Mouse (Mus musculus) hindbrain, embryonic 15.5 days (tissue): ENCODE measurements around the gene Unc13d. TPM values are rescaled to one million over a fixed set of nuclear protein-coding genes. Genes with fewer than 3 reads are reported as not detected.
"Not testable (repeated sequence)": the region's sequence is repeated elsewhere in the genome, so short reads cannot be mapped to it uniquely, and the experiment has no call there.

ENCODE experiments used
- ATAC-seq: fragments of 200-750 bp; cut with Nextera tagmentation; 2 replicates; pipeline ENCODE4 v1.8.0; 2017; ENCODE audit warnings: low read depth, moderate number of reproducible peaks, moderate TSS enrichment; ENCODE audit not compliant: low FRiP score
- H3K27ac ChIP-seq: fragments of 300-500 bp; sonication (generic); replicated peaks from 2 replicates; pipeline ENCODE4 v1.5.1; 2015; ENCODE audit warnings: mild to moderate bottlenecking, inconsistent platforms
- H3K27me3 ChIP-seq: fragments of 300-500 bp; sonication (generic); 2 replicates; pipeline ENCODE4 v1.6.1; 2015; ENCODE audit warnings: control low read depth, inconsistent platforms
- H3K36me3 ChIP-seq: fragments of 300-500 bp; sonication (generic); 2 replicates; pipeline ENCODE4 v1.6.1; 2015; ENCODE audit warnings: control low read depth, inconsistent platforms
- H3K4me1 ChIP-seq: fragments of 300-500 bp; sonication (generic); replicated peaks from 2 replicates; pipeline ENCODE4 v1.6.1; 2015; ENCODE audit warnings: control low read depth, inconsistent platforms
- H3K4me2 ChIP-seq: fragments of 300-500 bp; sonication (generic); 2 replicates; pipeline ENCODE4 v1.6.1; 2015; ENCODE audit warnings: moderate library complexity, mild to moderate bottlenecking, inconsistent platforms
- H3K4me3 ChIP-seq: fragments of 300-500 bp; sonication (generic); 2 replicates; pipeline ENCODE4 v1.5.1; 2015; ENCODE audit warnings: mild to moderate bottlenecking, inconsistent platforms
- H3K9ac ChIP-seq: fragments of 300-500 bp; sonication (generic); 2 replicates; pipeline ENCODE4 v1.6.1; 2015; ENCODE audit warnings: inconsistent platforms
- H3K9me3 ChIP-seq: fragments of 300-500 bp; sonication (generic); 2 replicates; pipeline ENCODE4 v1.6.1; 2016; ENCODE audit warnings: control low read depth, inconsistent platforms
- WGBS: fragments of 180-500 bp; shearing (Covaris S2); methylation state at CpG from one replicate; pipeline ENCODE4 v1.1.7; 2015; 5-methylcytosine and 5-hydroxymethylcytosine counted together
- polyA plus RNA-seq: library from polyadenylated mRNA; unstranded; fragments of >200 nt; fragmentation: Nextera tagmentation; extraction: Ambion mirVana; gene quantifications from 2 replicates; pipeline ENCODE4 v1.2.1, GENCODE M21; 2015

The Unc13d gene
- 1.0 and 1.6 TPM in 2 replicates for polyA plus RNA-seq

GRCm38 (mm10) chr11:116077446-116078204 lies at the start of gene Unc13d:
Unc13d (minus strand) TSS chr11:116077961.
- Histone ChIP-seq H3K4me1 (peaks cover 16% of the 10 kb centered on the region), H3K36me3 (peaks cover 26% of the 10 kb centered on the region), H3K27me3 (no peaks in the 10 kb centered on the region), H3K9me3 (no peaks in the 10 kb centered on the region), H3K4me2 (peak within 1 kb of the TSS; percentile 53), H3K9ac (peak within 1 kb of the TSS; percentile 37), H3K4me3 (peak within 1 kb of the TSS; percentile 28), H3K27ac (0 out of 2 replicates have a peak within 1 kb of the TSS, but pooled peaks have one; percentile 38)
- WGBS = 66% methylated on average over 22 of the region's 22 CpGs
- peak; percentile 24; the same call in 1 of the 2 replicates for ATAC-seq

- Histone ChIP-seq H3K9me3 (no peaks in the 10 kb centered on the region), H3K27me3 (no peaks in the 10 kb centered on the region), H3K4me2 (no peak overlapping the region), H3K4me1 (peaks cover 35% of the 10 kb centered on the region), H3K4me3 (no peak overlapping the region), H3K27ac (no peak overlapping the region), H3K9ac (no peak overlapping the region), H3K36me3 (peaks cover 10% of the 10 kb centered on the region)
- no peak for ATAC-seq
- WGBS = 97% methylated on average over 15 of the region's 15 CpGs
These were observed 48.5 kb upstream of the Unc13d start for GRCm38 (mm10) chr11:116126261-116126660.

- not testable (repeated sequence) for ATAC-seq, H3K4me3 ChIP-seq, H3K27me3 ChIP-seq, H3K4me2 ChIP-seq, H3K4me1 ChIP-seq, H3K9me3 ChIP-seq, H3K27ac ChIP-seq, H3K9ac ChIP-seq
- H3K36me3 ChIP-seq = peaks cover 10% of the 10 kb centered on the region
- WGBS = 93% methylated on average over 8 of the region's 8 CpGs
These were observed 44.0 kb upstream of the Unc13d start for GRCm38 (mm10) chr11:116121731-116122245.

- Histone ChIP-seq H3K27me3 (no peaks in the 10 kb centered on the region), H3K9me3 (no peaks in the 10 kb centered on the region), H3K9ac (no peak overlapping the region), H3K36me3 (no peaks in the 10 kb centered on the region), H3K4me1 (no peaks in the 10 kb centered on the region), H3K4me2 (no peak overlapping the region), H3K27ac (no peak overlapping the region), H3K4me3 (no peak overlapping the region)
- no peak for ATAC-seq
These were observed 40.1 kb upstream of the Unc13d start for GRCm38 (mm10) chr11:116117819-116118218.

- H3K27ac ChIP-seq = no peak overlapping the region
- H3K9ac ChIP-seq = no peak overlapping the region
- H3K4me1 ChIP-seq = no peaks in the 10 kb centered on the region
- H3K27me3 ChIP-seq = peaks cover under 1% of the 10 kb centered on the region; the same call in 1 of the 2 replicates
- no peak overlapping the region for H3K4me2 ChIP-seq
- 90% methylated on average over 12 of the region's 12 CpGs for WGBS
- no peaks in the 10 kb centered on the region for H3K36me3 ChIP-seq
- no peak for ATAC-seq
- H3K4me3 ChIP-seq = no peak overlapping the region
- no peaks in the 10 kb centered on the region for H3K9me3 ChIP-seq
These were observed 39.5 kb upstream of the Unc13d start for GRCm38 (mm10) chr11:116117241-116117640.

GRCm38 (mm10) chr11:116111611-116112203 lies 33.9 kb upstream of the Unc13d start:
- no peak overlapping the region for H3K27ac ChIP-seq
- no peaks in the 10 kb centered on the region for H3K36me3 ChIP-seq
- H3K4me3 ChIP-seq = no peak overlapping the region
- no peaks in the 10 kb centered on the region for H3K9me3 ChIP-seq
- H3K4me2 ChIP-seq = no peak overlapping the region
- peaks cover 56% of the 10 kb centered on the region for H3K27me3 ChIP-seq
- peaks cover 26% of the 10 kb centered on the region for H3K4me1 ChIP-seq
- 86% methylated on average over 19 of the region's 19 CpGs for WGBS
- H3K9ac ChIP-seq = no peak overlapping the region
- ATAC-seq = no peak

GRCm38 (mm10) chr11:116111067-116111466 lies 33.3 kb upstream of the Unc13d start:
- Histone ChIP-seq H3K4me3 (no peak overlapping the region), H3K4me1 (peaks cover 29% of the 10 kb centered on the region), H3K9ac (no peak overlapping the region), H3K4me2 (no peak overlapping the region), H3K36me3 (no peaks in the 10 kb centered on the region), H3K9me3 (no peaks in the 10 kb centered on the region), H3K27ac (no peak overlapping the region), H3K27me3 (peaks cover 62% of the 10 kb centered on the region)
- no peak for ATAC-seq
- WGBS = 75% methylated on average over 4 of the region's 4 CpGs

GRCm38 (mm10) chr11:116110540-116110939 lies 32.8 kb upstream of the Unc13d start:
- H3K27ac ChIP-seq = no peak overlapping the region
- 33% methylated on average over 10 of the region's 10 CpGs for whole genome bisulfite sequencing
- peaks cover 63% of the 10 kb centered on the region for H3K27me3 ChIP-seq

GRCm38 (mm10) chr11:116110131-116110530 lies 32.4 kb upstream of the Unc13d start:
- Histone ChIP-seq H3K4me2 (peak overlapping the region; percentile 59), H3K4me3 (peak overlapping the region; percentile 40), H3K27ac (no peak overlapping the region), H3K9ac (peak overlapping the region; percentile 35), H3K4me1 (peaks cover 30% of the 10 kb centered on the region), H3K27me3 (peaks cover 63% of the 10 kb centered on the region), H3K36me3 (no peaks in the 10 kb centered on the region), H3K9me3 (no peaks in the 10 kb centered on the region)
- ATAC-seq = peak; percentile 63; the same call in 1 of the 2 replicates
- WGBS = 1% methylated on average over 35 of the region's 35 CpGs

More at GRCm38 (mm10) chr11:116110540-116110939, 32.8 kb upstream of the Unc13d start:
- Histone ChIP-seq H3K36me3 (no peaks in the 10 kb centered on the region), H3K9me3 (no peaks in the 10 kb centered on the region), H3K9ac (no peak overlapping the region), H3K4me3 (peak overlapping the region; percentile 40), H3K4me1 (peaks cover 30% of the 10 kb centered on the region), H3K4me2 (peak overlapping the region; percentile 59)
- no peak for ATAC-seq

GRCm38 (mm10) chr11:116109441-116110081 lies 31.8 kb upstream of the Unc13d start:
- H3K9ac ChIP-seq = peak overlapping the region; percentile 35
- peaks cover 31% of the 10 kb centered on the region for H3K4me1 ChIP-seq
- H3K36me3 ChIP-seq = no peaks in the 10 kb centered on the region
- 3% methylated on average over 43 of the region's 70 CpGs for WGBS
- peak overlapping the region; percentile 40 for H3K4me3 ChIP-seq
- no peak overlapping the region for H3K27ac ChIP-seq
- peaks cover 63% of the 10 kb centered on the region for H3K27me3 ChIP-seq
- H3K4me2 ChIP-seq = peak overlapping the region; percentile 59
- H3K9me3 ChIP-seq = no peaks in the 10 kb centered on the region
- ATAC-seq = no peak

GRCm38 (mm10) chr11:116108464-116109137 lies 30.8 kb upstream of the Unc13d start:
- Histone ChIP-seq H3K4me1 (peaks cover 41% of the 10 kb centered on the region), H3K27me3 (peaks cover 63% of the 10 kb centered on the region), H3K36me3 (no peaks in the 10 kb centered on the region), H3K4me3 (peak overlapping the region; percentile 40), H3K4me2 (peak overlapping the region; percentile 59), H3K9me3 (no peaks in the 10 kb centered on the region), H3K27ac (no peak overlapping the region), H3K9ac (0 out of 2 replicates have a peak overlapping the region, but pooled peaks have one; percentile 35)
- no peak for ATAC-seq
- WGBS = 3% methylated on average over 22 of the region's 23 CpGs
